Mouse (Mus musculus): Measurements from ENCODE around the gene Epor.

DNA sequence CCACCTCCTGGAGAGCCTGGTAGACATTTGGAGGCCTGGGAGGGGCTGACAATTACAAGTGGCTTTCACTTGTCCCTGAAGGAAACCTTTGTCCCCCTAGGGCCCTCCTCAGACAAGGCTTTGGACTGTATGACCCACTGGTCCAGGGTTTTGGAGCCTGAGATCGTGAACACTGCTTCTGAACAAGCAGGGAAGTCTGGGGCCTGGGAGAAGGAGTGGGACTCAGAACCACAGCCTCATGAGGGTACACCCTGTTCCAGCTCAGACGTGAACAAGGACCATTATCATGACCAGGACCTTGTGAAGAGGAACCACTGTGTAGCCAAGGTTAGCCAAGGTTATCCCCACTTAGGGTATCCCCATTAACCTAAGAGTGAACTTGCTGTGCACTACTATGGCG is 34.1 kb downstream of the Epor start:
- TF ChIP-seq TBP (IDR thresholded peaks at IDR 0.05; ENCODE audit: low read depth, low read length) (no peak), CTCF (IDR thresholded peaks at IDR 0.05 in 2 of 3, conservative IDR thresholded peaks at IDR 0.05 in 1 of 3; ENCODE audit: control insufficient read depth in 1 of 3, insufficient read depth in 1 of 3, low read depth in 2 of 3, low read length in 3 of 3, poor library complexity in 1 of 3, severe bottlenecking in 1 of 3) (no peak)
